Mouse (Mus musculus) embryonic facial prominence, embryonic 13.5 days (tissue): ENCODE measurements around the gene Dcst2. TPM values are rescaled to one million over a fixed set of nuclear protein-coding genes. Genes with fewer than 3 reads are reported as not detected.

ENCODE experiments used
- ATAC-seq: fragments of 200-750 bp; cut with Nextera tagmentation; 2 replicates; pipeline ENCODE4 v1.8.0; 2017; ENCODE audit warnings: low read depth; ENCODE audit not compliant: insufficient number of reproducible peaks, insufficient read depth, low FRiP score, low TSS enrichment
- H3K27ac ChIP-seq: fragments of 300-500 bp; sonication (generic); 2 replicates; pipeline ENCODE4 v1.5.1; 2015; ENCODE audit warnings: moderate library complexity, mild to moderate bottlenecking, inconsistent platforms
- H3K27me3 ChIP-seq: fragments of 300-500 bp; sonication (generic); 2 replicates; pipeline ENCODE4 v1.6.1; 2015; ENCODE audit warnings: mild to moderate bottlenecking, inconsistent platforms
- H3K36me3 ChIP-seq: fragments of 300-500 bp; sonication (generic); 2 replicates; pipeline ENCODE4 v1.6.1; 2015; ENCODE audit warnings: mild to moderate bottlenecking, inconsistent platforms
- H3K4me1 ChIP-seq: fragments of 300-500 bp; sonication (generic); 2 replicates; pipeline ENCODE4 v1.6.1; 2015; ENCODE audit warnings: inconsistent platforms
- H3K4me2 ChIP-seq: fragments of 300-500 bp; sonication (generic); 2 replicates; pipeline ENCODE4 v1.6.1; 2015; ENCODE audit warnings: moderate library complexity, mild to moderate bottlenecking, inconsistent platforms
- H3K4me3 ChIP-seq: fragments of 300-500 bp; sonication (generic); 2 replicates; pipeline ENCODE4 v1.5.1; 2015; ENCODE audit warnings: mild to moderate bottlenecking, inconsistent platforms
- H3K9ac ChIP-seq: fragments of 300-500 bp; sonication (generic); 2 replicates; pipeline ENCODE4 v1.6.1; 2015; ENCODE audit warnings: mild to moderate bottlenecking, inconsistent platforms
- H3K9me3 ChIP-seq: fragments of 300-500 bp; sonication (generic); 2 replicates; pipeline ENCODE4 v1.6.1; 2016; ENCODE audit warnings: inconsistent platforms
- WGBS: fragments of 180-500 bp; shearing (Covaris S2); methylation state at CpG from one replicate; pipeline ENCODE4 v1.1.7; 2015; ENCODE audit warnings: mixed read lengths; 5-methylcytosine and 5-hydroxymethylcytosine counted together
- polyA plus RNA-seq: library from polyadenylated mRNA; unstranded; fragments of >200 nt; fragmentation: Nextera tagmentation; extraction: Ambion mirVana; gene quantifications from 2 replicates; pipeline ENCODE4 v1.2.1, GENCODE M21; 2015

The Dcst2 gene
- polyA plus RNA-seq, 1 experiment from 2014 or later, result 0.38 TPM

- peak overlapping the region; percentile 94 for H3K4me2 ChIP-seq
- H3K36me3 ChIP-seq, result no peaks in the 10 kb centered on the region
- H3K27me3 ChIP-seq, result peaks cover 29% of the 10 kb centered on the region
- peak overlapping the region; percentile 68 for H3K9ac ChIP-seq
- peak overlapping the region; percentile 56 for H3K4me3 ChIP-seq
- WGBS, result 8% methylated on average over 19 of the region's 19 CpGs
- no peaks in the 10 kb centered on the region for H3K9me3 ChIP-seq
- peaks cover 68% of the 10 kb centered on the region for H3K4me1 ChIP-seq
- no peak for ATAC-seq
- peak overlapping the region; percentile 16; the same call in 1 of the 2 replicates for H3K27ac ChIP-seq
Observed at GRCm38 (mm10) chr3:89390699-89391662, 29.2 kb downstream of the Dcst2 start.

DNA sequence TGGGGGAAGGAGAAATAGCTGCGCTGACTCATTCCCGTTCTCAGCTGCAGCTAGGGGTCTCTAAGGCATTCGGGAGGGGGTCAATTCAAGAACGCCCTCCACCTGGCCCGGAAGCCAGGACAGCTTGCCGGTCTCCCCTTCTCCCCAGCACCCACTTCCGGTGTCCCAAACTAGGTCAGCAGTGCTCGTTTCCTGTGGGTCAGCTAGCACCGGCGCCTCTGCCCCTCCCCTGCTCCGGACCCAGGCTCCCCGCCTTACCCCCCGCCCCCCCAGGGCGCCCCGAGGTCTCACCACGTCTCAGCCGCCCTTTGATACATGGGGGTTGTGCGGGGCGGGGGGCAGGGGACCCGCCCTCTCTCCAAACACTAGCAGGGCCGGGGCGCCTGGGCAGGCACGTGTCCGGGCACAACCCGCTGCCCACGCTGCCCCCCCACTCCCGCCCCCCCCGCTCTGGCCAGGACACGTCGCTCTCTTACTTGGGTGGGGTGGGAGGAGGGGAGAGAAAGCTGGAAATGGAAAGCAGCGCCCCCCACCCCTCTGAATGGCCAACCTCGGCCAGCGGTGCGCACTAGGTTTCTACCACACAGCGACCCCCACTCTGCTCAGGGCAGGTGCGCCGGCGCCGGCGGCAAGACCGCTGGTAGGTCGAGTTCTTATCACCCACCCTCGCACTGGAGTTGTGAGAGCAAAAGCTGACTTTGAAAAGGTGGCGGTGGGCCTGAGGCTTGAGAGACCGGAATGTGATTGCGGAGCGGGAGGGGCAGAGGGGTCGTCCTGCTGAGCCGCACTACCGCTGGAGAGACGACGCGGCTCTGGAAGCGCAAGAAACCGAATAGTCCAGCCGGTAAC lies 30.1 kb downstream of the Dcst2 start:
- WGBS, result under 1% methylated on average over 54 of the region's 56 CpGs
- Histone ChIP-seq H3K36me3 (no peaks in the 10 kb centered on the region), H3K4me3 (peak overlapping the region; percentile 56), H3K4me2 (peak overlapping the region; percentile 94), H3K9ac (peak overlapping the region; percentile 68), H3K9me3 (no peaks in the 10 kb centered on the region), H3K4me1 (peaks cover 68% of the 10 kb centered on the region), H3K27ac (peak overlapping the region; percentile 22; the same call in 1 of the 2 replicates), H3K27me3 (peaks cover 29% of the 10 kb centered on the region)
- no peak for ATAC-seq

- Histone ChIP-seq H3K4me3 (peak overlapping the region; percentile 56), H3K9me3 (no peaks in the 10 kb centered on the region), H3K4me2 (peak overlapping the region; percentile 94), H3K4me1 (peaks cover 59% of the 10 kb centered on the region), H3K9ac (peak overlapping the region; percentile 68), H3K27me3 (peaks cover 29% of the 10 kb centered on the region), H3K36me3 (no peaks in the 10 kb centered on the region), H3K27ac (peak overlapping the region; percentile 62; the same call in 1 of the 2 replicates)
- no peak for ATAC-seq
- under 1% methylated on average over 20 of the region's 24 CpGs for WGBS
Observed at GRCm38 (mm10) chr3:89392871-89393311, 31.1 kb downstream of the Dcst2 start.

DNA sequence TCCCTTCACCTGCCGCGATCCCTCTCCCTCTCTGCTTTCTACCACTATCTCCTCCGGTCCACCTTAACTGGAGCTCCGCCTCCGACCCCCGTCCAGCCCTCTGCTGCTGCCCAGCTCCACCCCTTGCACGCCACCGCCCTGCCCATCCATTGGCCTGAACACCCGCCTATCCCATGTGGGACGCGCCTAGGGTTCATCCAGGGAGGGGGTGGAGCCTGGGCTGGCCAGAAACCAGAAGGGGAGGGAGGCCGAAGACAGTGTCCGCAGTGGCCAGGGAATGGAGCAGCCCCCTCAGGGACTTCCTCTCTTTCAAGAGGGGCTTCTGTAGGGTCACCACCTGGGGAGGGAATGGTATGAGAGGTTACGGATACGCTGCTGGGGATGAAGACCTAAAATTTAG lies 31.8 kb downstream of the Dcst2 start:
- H3K9me3 ChIP-seq, result no peaks in the 10 kb centered on the region
- peak overlapping the region; percentile 94 for H3K4me2 ChIP-seq
- ATAC-seq, result peak; percentile 91
- peak overlapping the region; percentile 69 for H3K9ac ChIP-seq
- H3K27me3 ChIP-seq, result peaks cover 29% of the 10 kb centered on the region
- peak overlapping the region; percentile 56 for H3K4me3 ChIP-seq
- under 1% methylated on average over 15 of the region's 15 CpGs for WGBS
- peaks cover 57% of the 10 kb centered on the region for H3K4me1 ChIP-seq
- peak overlapping the region; percentile 89 for H3K27ac ChIP-seq
- H3K36me3 ChIP-seq, result no peaks in the 10 kb centered on the region

- peak within 1 kb of the TSS; percentile 56 for H3K4me3 ChIP-seq
- WGBS, result under 1% methylated on average over 40 of the region's 42 CpGs
- peak within 1 kb of the TSS; percentile 70 for H3K9ac ChIP-seq
- H3K27ac ChIP-seq, result peak within 1 kb of the TSS; percentile 89
- peak within 1 kb of the TSS; percentile 94 for H3K4me2 ChIP-seq
- H3K36me3 ChIP-seq, result no peaks in the 10 kb centered on the region
- H3K27me3 ChIP-seq, result peaks cover 29% of the 10 kb centered on the region
- H3K9me3 ChIP-seq, result no peaks in the 10 kb centered on the region
- ATAC-seq, result peak; percentile 53
- peaks cover 57% of the 10 kb centered on the region for H3K4me1 ChIP-seq
Observed at GRCm38 (mm10) chr3:89394006-89394893, 32.5 kb downstream of the Dcst2 start, which contains the start of gene Zbtb7b. TSS of gene Zbtb7b (minus strand) at chr3:89394776.

DNA sequence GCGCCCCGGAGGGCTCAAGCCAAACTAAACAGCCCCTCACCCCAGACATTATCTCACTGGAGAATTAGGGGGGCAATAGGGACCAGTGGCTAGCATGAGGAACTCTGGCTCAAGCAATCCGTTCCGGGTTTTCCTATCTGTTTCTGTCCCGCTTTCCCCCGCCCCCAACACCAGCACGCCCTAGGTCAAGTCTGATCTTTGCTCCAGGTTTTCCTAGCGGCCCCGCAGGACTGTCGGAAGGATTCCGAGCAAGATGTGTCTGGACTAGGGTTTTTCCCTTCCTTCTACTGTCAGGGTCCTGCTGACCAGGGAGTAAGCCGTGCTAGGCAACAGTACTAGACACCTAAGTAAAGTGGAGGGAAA lies 33.1 kb downstream of the Dcst2 start:
- 0% methylated on average over 12 of the region's 12 CpGs for WGBS
- peak overlapping the region; percentile 56 for H3K4me3 ChIP-seq
- H3K9ac ChIP-seq, result peak overlapping the region; percentile 69
- ATAC-seq, result no peak
- no peaks in the 10 kb centered on the region for H3K9me3 ChIP-seq
- peak overlapping the region; percentile 89 for H3K27ac ChIP-seq
- H3K4me2 ChIP-seq, result peak overlapping the region; percentile 94
- peaks cover 57% of the 10 kb centered on the region for H3K4me1 ChIP-seq
- no peaks in the 10 kb centered on the region for H3K36me3 ChIP-seq
- H3K27me3 ChIP-seq, result peaks cover 29% of the 10 kb centered on the region

GRCm38 (mm10) chr3:89395419-89395805 lies 33.6 kb downstream of the Dcst2 start:
- ATAC-seq, result no peak
- peak overlapping the region; percentile 89 for H3K27ac ChIP-seq
- WGBS, result 1% methylated on average over 10 of the region's 10 CpGs
- H3K27me3 ChIP-seq, result peaks cover 27% of the 10 kb centered on the region
- no peaks in the 10 kb centered on the region for H3K36me3 ChIP-seq
- H3K4me1 ChIP-seq, result peaks cover 54% of the 10 kb centered on the region
- peak overlapping the region; percentile 94 for H3K4me2 ChIP-seq
- H3K9ac ChIP-seq, result peak overlapping the region; percentile 70
- no peaks in the 10 kb centered on the region for H3K9me3 ChIP-seq
- H3K4me3 ChIP-seq, result peak overlapping the region; percentile 56

GRCm38 (mm10) chr3:89395806-89396653 lies 34.3 kb downstream of the Dcst2 start:
- Histone ChIP-seq H3K36me3 (no peaks in the 10 kb centered on the region; the same call in 1 of the 2 replicates), H3K9me3 (no peaks in the 10 kb centered on the region), H3K4me2 (peak overlapping the region; percentile 94), H3K4me1 (peaks cover 48% of the 10 kb centered on the region), H3K27ac (peak overlapping the region; percentile 89), H3K27me3 (peaks cover 21% of the 10 kb centered on the region), H3K4me3 (peak overlapping the region; percentile 56), H3K9ac (peak overlapping the region; percentile 70)
- peak; percentile 34; the same call in 1 of the 2 replicates for ATAC-seq
- under 1% methylated on average over 44 of the region's 44 CpGs for WGBS

DNA sequence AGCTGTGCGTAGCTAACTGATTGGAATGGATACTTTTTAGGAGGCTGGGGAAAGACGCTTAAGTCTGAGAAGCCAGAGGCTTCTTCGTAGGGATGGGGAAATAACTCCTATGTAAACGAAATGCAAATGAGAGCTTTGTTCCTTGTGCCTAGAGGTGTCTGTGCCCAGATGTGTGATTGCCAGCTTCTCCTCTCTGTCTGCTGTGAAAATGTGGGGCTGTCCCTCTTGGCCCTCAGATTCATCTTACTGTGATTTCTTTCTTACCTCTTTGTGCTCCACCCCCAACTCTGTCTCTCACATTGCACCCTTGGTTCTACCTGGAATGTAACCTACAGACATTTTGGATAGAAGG lies 34.9 kb downstream of the Dcst2 start:
- Histone ChIP-seq H3K4me2 (peak overlapping the region; percentile 94), H3K4me1 (peaks cover 42% of the 10 kb centered on the region)
- no peak for ATAC-seq

DNA sequence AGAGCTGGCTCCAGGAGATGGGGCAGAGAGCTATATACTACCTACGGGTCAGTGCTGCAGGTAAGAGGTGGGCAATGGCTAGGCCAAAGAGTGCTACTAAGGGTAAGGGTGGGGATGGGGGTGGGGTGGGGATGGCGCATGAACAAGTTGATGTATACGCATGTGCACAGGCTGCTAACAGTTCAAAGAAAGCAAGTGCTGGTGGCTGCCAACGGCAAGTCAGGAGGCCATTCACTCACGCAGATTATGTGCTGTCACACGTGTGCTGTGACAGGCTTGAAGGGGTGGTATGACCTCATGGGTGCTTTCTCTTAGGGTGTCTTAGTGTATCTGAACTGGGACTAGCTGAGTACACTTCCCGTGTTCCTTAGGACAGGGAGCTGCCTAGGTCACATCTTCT lies 39.6 kb downstream of the Dcst2 start:
- Histone ChIP-seq H3K4me1 (peaks cover 6% of the 10 kb centered on the region), H3K9me3 (no peaks in the 10 kb centered on the region), H3K36me3 (peaks cover 44% of the 10 kb centered on the region), H3K27me3 (no peaks in the 10 kb centered on the region), H3K9ac (no peak overlapping the region), H3K4me3 (no peak overlapping the region), H3K27ac (no peak overlapping the region), H3K4me2 (no peak overlapping the region)
- WGBS, result 90% methylated on average over 7 of the region's 7 CpGs
- no peak for ATAC-seq

More for the DNA sequence above, 34.9 kb downstream of the Dcst2 start:
- H3K27ac ChIP-seq, result peak overlapping the region; percentile 60
- H3K4me3 ChIP-seq, result peak overlapping the region; percentile 56
- peaks cover 5% of the 10 kb centered on the region for H3K36me3 ChIP-seq
- 1% methylated on average over 4 of the region's 4 CpGs for WGBS
- peaks cover 15% of the 10 kb centered on the region for H3K27me3 ChIP-seq
- no peaks in the 10 kb centered on the region for H3K9me3 ChIP-seq
- H3K9ac ChIP-seq, result peak overlapping the region; percentile 70
